Mouse (Mus musculus) left cerebral cortex, postnatal 25 days (tissue): Measurements from ENCODE around the gene Hsf2bp. TPM values are rescaled to one million over a fixed set of nuclear protein-coding genes. Genes with fewer than 3 reads are reported as not detected.

Experiments
- DNase-seq, 2 experiments: peaks; one replicate each; pipeline ENCODE4 v3.0.0; 2022; ENCODE audit warnings: low spot score in 2 of 2, mixed read lengths in 1 of 2
- intact Hi-C: fragments of 180-260 bp; cut with DNase I; formaldehyde crosslinking; loops from one replicate; pipeline ENCODE4 v1.15.1; 2025
- total RNA-seq, 2 experiments: library from RNA; stranded (reverse); gene quantifications; 2 replicates each; pipeline ENCODE4 v1.2.3; 2021

The Hsf2bp gene
- total RNA-seq, 2 experiments from 2014 or later = 0.62 to 1.1 TPM

DNA sequence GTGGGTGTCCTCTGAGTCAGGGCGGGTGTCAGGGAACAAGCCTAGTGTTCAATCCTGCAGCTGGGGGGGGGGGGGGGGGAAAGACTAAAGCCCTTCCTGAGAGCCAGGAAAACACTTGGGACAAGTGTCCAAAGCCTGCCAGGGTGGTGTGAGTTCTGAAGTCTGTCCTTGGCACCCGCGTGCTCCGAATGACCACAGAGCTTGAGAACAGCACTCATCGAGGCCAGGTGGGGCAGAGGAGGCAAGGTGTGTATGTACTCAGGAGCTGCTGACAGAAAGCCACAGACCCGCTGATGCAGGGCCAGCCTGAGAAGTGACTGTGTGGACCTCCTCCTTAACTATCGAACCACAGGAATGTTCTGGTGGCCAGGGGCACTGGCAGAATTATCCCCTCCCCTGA, 116.5 kb downstream of the Hsf2bp start:
- intact Hi-C loops = no loop called here

DNA sequence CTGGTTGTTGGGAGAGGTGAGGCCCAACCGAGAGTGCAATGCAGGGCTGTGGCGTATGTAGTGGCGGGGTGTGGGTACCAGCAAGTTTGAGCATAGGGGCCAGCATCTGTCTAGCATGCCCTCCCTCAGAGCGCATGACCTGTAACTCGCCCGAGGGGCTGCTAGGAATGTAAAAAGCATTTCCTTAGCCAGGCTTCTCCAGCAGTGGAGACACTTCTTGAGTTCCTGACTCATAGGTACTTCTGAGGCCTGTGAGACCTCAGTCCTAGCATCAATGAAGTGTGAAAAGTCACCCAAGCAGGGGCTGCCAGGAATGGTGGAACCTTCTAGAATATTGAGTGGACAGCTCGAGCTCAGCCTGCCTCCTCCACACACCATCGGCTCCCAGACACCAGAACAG, 117.8 kb downstream of the Hsf2bp start:
- intact Hi-C loops = no loop called here
- no peak for DNase-seq

More for the DNA sequence above, 116.5 kb downstream of the Hsf2bp start:
- no peak for DNase-seq

DNA sequence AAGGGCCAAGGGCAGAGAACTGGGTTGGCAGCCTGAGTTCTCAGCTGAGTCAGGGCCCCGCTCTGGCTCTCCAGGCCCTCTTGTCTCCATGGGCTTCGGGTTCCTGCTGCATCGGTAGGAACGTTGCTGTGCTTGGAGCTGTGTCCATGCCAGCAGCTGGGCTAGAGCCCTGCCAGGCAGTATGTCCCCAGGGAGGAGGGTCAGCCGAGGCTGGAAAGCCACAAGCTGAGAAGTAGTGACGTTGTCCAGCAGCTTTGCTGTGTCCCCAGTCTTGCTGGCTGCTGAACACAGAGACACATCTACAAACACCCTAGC, 119.7 kb downstream of the Hsf2bp start:
- DNase-seq = no peak
- intact Hi-C loops = no loop called here

DNA sequence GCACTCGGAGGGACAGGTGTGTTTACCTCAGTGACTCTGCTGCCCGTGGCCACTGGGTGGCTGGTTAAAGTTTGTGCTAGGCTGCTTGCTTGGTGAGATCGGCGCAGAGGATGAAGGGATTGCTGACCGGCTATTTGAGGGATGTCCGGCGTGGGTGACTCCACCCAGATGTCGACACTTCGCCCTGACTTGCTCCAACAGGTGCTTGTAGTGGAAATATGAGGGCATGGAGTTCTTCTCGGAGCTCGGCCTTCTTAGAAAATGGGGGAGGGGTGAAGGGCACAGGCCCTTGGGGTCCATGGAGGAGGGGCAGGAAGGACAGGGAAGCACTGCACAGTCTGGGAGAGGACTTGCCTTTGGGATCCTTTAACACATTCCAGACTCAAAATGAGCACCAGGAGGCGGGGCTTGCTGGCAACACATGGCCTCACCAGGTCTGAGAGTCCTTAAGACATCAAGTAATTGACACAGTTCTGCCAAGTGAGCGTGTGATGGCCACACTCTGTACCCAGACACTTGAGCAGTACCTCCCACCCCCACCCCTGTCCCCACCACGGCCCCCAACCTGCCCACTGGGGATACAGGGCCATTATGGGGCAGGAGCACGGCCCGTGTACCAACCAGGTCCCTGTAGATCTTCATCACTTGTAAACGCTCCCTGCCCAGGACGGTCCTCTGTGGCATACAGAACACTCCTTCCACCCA, 120.2 kb downstream of the Hsf2bp start:
- intact Hi-C loops = no loop called here
- no peak for DNase-seq

DNA sequence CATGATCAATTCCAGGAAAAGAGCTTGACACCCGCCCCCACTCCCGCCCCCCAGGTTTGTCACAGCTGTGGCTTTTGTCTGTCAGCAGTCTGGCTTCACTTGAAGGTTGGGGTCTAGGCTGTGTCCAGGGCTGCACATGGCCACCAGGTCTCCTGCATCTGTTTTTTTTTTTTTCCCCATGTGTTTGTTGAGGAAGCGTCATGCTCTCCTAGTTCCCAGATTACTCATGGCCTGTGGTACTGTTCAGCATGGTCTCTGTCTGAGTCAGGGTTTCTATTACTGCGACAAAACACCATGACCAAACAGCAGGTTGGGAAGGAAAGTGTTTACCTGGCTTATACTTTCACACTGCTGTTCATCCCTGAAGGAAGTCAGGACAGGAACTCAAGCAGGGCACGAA, 121.8 kb downstream of the Hsf2bp start:
- intact Hi-C loops = no loop called here
- no peak for DNase-seq

DNA sequence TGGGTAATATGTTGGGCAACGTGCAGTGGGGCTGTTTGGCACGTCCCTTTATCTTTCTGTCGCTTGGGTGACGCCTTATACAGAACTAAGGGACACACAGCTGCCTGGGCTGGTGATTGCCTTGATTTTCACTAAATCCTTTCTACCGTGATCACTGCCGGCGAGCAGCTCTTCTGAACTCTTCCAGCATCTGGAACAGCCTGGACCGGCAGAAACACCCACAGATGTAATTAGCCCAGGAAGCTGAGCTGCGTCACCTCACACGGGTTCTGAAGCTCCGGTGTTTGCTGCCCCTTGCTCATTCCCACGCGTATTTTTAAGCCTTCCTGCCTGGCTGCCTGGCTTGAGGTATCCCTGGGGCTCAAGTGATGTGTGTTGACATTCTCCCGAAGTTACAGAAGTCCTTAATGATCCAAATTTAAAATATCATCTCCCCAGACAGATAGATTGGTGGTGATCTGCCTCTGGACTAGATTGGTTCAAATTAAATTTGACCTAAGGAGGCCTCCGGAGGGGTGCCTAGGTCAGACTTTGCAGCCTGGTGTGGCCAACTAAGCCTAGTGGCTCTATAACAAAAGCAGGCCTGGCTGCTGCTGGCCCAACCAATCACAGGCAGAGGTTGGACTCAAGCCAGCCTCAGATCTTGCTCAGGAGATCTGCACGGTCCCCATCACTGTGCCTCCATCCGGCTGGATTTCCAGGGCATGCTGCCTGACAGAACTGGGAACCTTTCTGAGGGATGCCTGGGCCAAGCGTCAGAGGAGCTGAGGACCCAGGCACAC, 123.1 kb downstream of the Hsf2bp start:
- intact Hi-C loops = no loop called here
- no peak for DNase-seq

DNA sequence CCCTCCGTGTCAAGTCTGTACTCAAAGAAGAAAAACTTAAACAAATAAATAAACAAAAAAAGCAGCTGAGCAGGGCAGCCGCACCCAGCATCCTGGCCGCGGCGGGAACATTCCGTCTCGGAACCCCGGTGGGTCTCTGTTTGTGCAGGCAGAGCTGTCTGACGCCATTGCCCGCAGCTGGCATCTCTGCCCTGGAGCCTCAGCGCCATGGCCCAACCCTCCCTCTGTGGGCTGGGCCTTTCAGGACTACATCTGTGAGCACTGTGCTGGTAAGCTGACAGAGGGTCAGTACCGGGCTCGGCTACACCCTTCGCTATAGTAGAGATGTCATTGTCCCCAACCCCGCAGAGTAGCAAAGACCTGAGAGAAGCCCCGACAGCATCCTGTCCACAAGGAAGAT, 123.8 kb downstream of the Hsf2bp start:
- intact Hi-C loops = no loop called here
- DNase-seq = no peak

DNA sequence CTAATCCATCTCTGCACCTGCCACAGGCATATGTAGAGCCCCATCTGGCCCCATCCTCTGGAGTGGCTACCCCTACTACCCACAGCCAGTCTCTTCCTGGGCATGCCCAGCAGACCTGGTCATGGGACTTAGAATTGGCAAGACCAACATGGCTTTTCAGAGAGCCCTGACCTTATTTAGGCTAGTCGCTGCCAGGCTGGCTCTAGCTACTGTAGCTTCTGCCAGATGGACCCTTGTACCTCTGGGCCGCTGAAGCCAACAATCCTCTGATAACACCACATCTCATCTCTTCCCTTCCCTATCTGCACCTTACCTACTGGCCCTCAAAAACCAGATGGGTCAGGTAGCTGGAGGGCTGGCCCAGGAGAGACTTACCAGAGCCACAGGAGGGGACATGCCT, 127.2 kb downstream of the Hsf2bp start:
- DNase-seq = no peak
- intact Hi-C loops = no loop called here

DNA sequence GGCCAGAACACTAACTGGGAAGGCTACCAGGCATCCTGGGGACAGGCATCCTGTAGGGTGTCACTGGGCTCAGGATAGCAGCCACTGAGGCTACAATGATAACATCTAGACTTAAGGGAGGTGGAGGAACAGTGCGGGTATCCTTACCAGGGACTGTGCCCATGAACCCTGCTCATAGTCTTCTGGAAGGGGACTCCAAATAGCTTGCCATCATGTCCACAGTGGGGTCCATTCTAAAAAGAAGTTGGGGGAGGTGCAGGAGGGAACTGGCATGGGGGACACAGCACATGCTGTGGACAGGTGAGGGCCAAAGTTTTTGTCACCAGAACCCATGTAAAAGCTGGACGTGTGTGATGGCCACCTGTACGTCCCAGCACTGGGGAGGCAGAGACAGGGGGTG, 129.7 kb downstream of the Hsf2bp start:
- no peak for DNase-seq
- intact Hi-C loops = no loop called here

DNA sequence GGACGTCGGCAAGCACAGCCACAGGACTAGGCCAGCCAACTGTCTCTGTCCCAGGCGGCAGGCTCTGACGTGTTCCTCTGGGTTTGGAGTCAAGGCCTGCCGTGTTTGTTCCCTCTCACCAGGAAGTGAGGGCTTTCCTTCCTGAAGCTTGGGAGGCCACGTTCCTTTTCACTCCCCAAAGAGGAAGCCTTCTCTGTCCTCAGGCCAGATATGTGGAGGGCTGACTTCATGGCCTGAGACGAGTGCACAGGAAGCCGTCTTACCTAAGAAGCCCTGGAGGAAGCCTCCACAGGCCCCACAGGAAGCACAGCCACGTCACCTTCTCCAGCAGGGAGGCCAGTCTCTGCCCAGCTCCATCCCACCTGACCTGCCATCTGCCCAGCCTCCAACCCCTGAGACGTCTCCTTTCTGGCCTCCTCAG, 130.3 kb downstream of the Hsf2bp start:
- intact Hi-C loops = no loop called here
- no peak for DNase-seq

DNA sequence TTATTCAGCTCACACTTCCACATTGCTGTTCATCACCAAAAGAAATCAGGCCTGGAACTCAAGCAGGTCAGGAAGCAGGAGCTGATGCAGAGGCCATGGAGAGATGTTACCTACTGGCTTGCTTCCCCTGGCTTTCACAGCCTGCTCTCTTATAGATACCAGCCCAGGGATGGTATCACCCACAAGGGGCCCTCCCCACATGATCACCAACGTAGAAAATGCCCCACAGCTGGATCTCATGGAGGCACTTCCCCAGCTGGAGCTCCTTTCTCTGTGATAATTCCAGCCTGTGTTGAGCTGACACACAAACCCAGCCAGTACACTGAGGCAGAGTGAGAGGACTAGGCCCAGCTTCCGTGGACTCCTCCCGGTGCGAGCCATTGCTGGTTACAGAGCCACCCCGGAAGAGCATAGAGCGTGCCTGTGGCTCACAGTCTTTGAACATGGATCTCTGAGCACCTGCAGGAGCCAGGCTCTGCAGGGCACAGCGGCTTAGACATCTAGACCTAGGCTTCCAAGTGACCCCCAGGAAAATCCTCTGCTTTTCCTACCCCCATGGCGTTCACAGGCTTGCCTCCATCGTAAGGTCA, 130.9 kb downstream of the Hsf2bp start:
- DNase-seq = no peak
- intact Hi-C loops = no loop called here

DNA sequence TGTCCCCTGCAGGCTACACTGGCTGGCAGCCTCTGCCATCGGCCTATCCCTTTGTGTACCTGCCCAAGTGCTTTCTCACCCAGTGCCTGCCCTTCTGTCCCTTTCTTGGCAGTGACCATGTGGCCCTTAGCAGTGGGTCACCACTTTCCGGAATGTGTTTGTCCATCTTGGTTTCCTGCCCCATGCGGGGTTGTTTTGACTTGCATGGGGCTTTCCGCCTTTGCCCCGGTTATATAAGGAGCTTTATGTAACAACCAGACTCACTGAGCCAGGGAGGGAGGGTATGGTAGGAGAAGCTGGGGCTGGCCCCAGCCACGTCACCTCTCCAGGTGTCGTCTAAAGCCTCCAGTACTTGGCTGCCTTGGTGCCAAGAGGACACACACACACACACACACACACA, 132.1 kb downstream of the Hsf2bp start:
- no peak for DNase-seq
- intact Hi-C loops = no loop called here

DNA sequence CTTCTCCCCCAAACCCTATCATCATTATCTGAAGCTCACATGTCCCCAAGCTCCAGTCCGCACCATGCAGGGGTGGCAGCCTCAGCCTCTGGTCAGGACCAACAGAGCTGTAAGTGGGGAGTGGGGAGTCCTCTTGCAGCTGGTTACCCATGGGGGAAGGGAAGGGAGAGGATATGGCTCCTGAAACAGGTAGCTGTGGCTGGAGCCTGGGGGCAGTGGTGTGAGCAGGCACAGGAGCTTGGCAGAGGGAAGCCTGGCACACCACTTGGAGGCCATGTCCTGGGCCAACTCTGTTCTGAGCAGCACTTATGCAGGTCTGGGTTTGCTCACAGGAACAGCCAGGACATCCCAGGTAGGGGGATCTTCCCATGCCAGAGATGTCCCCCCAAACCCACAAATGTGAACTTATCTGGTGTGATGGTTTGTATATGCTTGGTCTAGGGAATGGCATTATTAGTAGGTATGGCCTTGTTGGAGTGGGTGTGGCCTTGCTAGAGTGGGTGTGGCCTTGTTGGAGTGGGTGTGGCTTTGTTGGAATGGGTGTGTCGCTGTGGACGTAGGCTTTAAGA, 133.4 kb downstream of the Hsf2bp start:
- intact Hi-C loops = no loop called here
- DNase-seq = no peak

DNA sequence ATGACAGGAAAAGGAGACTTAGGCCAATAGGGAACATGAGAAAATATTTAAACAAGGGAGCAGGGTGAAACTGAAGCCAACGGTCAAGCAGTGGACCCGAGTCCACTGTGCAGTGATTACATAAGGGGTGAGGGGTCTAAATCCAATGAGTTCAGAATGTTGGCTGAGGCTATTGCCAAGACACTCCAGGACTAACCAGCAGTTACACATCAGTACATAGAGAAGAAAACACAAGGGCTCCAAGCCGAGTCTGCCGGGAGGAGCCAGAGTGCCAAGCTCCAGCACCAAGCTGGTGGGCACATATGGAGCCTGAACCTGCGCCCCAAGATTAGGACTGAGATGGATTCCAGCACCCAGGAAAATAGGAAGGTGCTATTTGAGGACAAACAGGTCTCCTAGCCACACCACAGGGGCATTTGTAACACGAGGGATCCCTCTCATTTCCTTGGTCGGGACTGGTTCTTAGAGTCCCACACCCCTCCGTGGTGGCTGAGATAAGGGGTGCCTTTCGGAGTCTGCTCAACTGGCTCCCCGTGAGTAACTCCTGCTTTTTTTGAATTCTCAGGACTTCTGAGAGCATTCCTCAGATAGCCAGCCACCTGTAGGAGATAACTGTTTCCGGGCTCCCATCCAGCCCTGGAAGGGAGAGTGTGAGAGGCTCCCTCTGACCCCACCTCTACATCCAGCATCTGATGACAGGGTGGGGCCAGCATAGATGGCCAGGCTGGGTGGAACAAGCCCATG, 134.5 kb downstream of the Hsf2bp start:
- intact Hi-C loops = no loop called here
- DNase-seq = no peak

DNA sequence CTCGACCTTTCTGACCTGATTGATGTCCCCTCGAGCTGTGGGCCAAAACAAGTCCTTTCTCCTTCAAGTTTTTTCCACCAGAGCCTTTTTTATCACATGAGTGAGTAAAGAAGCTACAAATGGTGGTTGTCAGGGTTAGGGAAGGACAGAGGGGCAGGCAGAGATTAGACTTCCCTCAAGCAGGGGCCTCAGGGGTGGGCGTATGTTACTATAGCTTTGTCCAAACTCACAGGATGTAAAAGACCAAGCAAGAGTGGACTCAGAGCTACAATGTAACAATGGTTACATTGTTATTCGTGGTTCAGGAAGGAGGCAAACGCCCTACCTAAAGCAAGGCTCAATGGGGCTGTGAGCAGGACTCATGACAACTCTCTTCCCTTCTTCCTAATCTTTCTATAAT, 137.2 kb downstream of the Hsf2bp start:
- DNase-seq = no peak
- intact Hi-C loops = no loop called here

DNA sequence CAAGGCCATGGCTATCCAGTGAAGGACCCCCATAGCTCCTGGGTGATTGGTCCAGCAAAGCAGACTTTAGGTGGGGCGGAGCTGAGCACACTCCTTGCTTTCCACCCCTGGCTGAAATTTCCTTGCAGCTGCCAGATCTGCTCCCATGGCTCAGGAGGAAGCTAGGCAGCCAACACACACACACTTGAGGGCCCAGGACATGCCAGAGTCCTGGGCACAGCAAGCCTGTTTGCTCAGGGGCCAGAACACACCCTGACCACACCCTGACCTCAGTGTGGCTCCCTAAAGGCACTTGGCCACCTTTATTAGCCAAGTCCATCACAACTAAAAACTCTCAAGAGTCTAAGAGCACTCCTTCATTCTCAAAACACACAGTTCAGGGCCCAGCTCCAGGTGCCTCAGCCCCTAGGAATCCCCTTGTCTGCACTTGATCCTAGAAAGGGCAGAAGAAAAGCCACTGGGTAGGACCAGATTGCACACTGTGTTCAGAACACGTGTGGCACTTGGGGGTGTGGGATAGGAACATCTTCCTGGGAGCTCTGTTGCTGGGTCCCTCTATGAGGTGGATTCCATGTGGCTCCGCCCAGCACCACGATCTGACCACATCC, 138.9 kb downstream of the Hsf2bp start:
- intact Hi-C loops = no loop called here
- no peak for DNase-seq

DNA sequence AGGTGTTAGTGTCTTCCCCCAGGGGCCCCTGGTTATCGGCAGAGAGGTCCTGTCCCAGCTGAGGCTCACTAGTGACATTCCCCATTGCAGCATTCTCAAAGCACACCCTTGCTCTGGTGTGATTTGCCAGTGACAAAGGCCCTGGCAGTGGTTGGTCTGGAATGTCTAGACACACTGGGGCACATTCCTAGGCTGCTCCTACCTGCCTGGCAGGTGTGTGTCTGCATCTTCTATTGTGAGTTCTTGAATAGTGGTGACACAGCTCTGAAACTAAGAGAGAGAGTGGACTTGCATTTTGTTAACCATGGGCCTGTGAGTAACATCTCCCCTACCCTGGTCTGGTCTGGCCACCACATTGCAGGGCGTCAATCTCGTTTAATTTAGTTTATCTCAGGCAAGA, 139.4 kb downstream of the Hsf2bp start:
- DNase-seq = no peak
- intact Hi-C loops = no loop called here

DNA sequence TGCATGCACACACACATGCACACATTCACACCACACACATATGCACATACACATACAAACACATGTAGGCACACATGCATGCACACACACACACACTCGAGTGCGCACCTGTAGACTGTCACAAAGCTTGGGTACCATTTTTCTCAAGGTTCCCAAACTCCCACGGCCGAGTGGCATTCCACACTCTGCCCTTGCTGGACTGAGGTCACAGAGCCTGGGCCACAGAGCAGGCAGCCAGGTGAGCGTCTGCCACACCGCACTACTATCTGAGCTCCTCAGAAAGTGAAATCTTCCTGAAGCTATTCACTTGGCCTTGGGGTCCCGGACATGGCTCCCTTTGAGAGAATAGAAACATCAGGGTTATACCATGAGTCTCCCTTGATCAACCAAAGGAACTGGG, 139.8 kb downstream of the Hsf2bp start:
- intact Hi-C loops = no loop called here
- no peak for DNase-seq
